Mouse (Mus musculus): ENCODE data around the gene Endou.

Endou gene

GRCm38 (mm10) chr15:97752491-97752890, 21.4 kb upstream of the Endou start:
- DNase-seq, result no peak

DNA sequence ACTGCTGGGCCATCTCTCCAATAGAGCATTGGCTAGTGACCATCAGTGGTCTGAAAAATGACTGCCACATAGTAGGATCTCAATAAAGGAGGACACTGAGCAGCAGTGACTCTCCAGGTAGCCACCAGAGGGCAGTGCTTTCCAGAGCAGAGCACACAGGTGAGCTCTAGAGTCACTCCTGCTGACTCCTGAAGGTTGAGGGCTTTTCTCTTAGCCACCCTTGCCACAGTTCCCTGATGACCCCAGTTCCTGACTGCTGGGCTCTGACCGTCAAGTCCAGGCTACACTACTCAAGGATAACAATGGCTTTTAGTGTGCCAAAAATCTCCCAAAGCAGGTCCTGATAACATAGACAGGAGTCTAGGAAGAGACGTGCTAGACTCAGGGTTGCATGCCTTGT, 20.5 kb upstream of the Endou start:
- DNase-seq, result no peak

DNA sequence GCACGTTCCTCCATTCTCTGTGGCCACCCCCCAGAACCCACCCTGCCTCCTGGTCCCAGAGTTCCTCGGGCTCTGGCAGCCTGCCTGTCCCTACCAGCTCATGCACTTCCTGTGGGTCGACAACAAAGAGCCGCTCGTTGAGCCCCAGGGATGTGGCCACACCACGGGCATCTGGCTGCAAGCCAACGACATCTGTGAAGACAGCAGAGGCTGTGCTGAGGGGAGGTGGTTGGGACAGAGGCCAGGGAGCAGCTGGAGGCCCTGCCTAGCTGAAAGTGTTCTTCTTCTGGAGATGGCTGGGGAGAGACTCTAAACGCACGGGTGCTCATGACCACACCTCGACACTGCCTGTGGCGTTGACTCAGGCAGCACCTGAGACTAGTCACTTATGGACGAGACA, 19.6 kb upstream of the Endou start:
- DNase-seq, result peak; percentile 36

GRCm38 (mm10) chr15:97749841-97750240, 18.7 kb upstream of the Endou start:
- no peak for DNase-seq

DNA sequence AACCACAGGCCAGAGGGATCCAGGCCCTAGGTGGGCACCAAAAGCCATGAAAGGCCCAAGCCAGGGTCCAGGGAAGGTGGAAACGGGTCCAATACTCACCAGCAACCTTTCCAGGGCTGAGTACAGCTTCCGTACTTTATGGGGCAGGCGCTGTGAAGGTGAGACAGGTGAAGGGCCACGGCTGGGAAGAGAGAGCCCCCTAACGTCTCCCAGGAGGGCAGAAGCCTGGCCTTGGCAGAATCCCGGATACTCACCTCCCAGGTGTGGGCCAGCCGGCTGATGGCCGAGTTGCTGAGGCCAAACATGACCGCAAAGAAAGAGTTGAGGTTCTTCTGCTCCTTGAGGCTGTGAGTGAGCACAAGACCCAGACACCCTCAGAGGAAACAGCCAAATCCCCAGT, 18.3 kb upstream of the Endou start:
- DNase-seq, result no peak

DNA sequence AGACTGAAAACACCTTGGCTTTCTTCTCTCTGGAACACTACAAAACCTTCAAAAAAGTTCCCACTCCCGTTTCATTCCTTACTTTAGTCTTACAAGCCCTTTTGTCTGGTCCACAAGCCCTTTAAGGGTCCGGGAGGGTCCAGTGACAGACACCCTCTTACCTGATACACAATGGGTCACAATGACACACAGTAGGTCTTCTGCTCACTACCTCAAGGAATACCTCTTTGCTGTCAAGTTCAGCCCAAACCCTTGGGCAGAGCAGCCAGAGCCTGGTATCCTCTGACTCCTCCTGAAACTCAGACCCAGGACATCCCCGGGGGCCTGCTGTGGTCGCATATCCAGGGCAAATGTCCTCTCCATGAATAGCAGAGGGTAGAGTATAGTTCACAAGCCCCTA, 17.8 kb upstream of the Endou start:
- DNase-seq, result no peak

GRCm38 (mm10) chr15:97748309-97748708, 17.2 kb upstream of the Endou start:
- DNase-seq, result no peak

DNA sequence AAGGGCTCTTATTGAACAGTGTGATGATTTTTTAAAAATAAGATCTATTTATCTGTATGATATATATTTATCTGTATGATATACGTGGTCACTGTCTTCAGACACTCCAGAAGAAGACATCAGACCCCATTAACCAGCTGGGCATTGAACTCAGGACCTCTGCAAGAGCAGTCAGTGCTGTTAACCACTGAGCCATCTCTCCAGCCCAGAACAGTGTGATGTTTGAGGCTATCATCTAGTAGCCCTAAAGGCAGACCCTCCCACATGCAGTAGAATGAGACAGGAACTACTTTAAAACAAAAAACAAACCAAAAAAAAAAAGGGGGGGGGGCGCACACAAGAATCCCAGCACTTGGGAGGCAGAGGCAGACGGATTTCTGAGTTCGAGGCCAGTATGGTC, 16.3 kb upstream of the Endou start:
- no peak for DNase-seq

GRCm38 (mm10) chr15:97746748-97747147, 15.6 kb upstream of the Endou start:
- DNase-seq, result no peak

- no peak for DNase-seq
These were observed 15.1 kb upstream of the Endou start for GRCm38 (mm10) chr15:97746278-97746677.

GRCm38 (mm10) chr15:97745331-97745730, 14.2 kb upstream of the Endou start:
- no peak for DNase-seq

DNA sequence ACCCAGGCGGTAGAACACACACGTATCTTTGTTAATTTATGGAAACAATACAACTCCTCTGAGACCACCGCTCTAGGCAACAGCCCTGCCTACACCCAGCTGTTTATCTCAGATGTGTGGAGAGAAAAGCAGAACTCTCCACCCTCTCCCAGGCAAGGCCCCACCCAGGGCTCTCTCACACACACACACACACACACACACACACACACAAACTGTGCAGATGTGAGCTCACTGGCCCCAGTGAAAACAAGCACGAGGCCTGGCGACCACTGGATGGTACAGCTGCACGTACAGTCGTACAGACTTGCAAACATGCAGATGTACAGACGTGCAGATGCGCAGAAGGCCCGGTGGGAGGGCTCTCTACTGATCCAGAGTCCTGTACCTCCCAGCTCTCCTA, 13.8 kb upstream of the Endou start:
- DNase-seq, result no peak

GRCm38 (mm10) chr15:97743961-97744525, 12.9 kb upstream of the Endou start:
- DNase-seq, result no peak

DNA sequence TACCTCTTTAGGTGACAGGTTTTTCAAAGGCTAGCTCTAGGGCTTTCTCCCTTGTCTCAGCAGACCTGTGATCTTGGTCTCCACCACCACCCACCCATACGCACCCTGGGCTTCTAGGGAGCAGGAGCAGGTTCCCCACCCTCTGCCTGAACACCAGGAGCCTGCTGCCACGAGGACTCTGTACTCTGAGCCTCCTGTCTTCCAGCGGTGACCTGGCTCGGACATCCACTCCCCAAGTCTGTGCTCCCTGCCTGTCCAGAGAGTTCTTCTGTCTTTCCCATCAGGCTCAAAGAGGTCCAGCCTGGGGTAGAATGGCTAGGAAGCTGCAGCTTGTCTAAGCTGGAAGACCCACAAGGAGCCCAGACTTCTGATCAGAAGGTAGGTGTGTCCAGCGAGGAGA, 12.1 kb upstream of the Endou start:
- DNase-seq, result no peak

DNA sequence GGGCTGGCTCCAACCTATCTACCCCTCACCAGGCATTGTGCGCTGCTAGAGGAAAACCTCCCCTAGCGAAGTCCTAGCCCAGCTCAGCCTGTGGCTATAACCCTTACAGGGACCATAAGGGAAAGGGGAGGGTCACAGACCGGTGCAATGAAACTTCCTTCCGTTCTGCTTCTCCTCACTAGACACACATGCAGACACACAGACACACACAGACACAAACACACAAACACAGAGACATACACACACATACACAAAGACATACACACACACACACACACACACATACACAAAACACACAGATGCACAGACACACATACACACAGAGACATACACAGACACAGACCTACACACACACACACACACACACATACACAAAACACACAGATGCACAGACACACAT, 11.5 kb upstream of the Endou start:
- DNase-seq, result no peak

GRCm38 (mm10) chr15:97742074-97742473, 10.9 kb upstream of the Endou start:
- no peak for DNase-seq

- DNase-seq, result no peak
These were observed 10.5 kb upstream of the Endou start for GRCm38 (mm10) chr15:97741662-97742061.

- DNase-seq, result no peak
These were observed 9.2 kb upstream of the Endou start for GRCm38 (mm10) chr15:97740283-97740732.

DNA sequence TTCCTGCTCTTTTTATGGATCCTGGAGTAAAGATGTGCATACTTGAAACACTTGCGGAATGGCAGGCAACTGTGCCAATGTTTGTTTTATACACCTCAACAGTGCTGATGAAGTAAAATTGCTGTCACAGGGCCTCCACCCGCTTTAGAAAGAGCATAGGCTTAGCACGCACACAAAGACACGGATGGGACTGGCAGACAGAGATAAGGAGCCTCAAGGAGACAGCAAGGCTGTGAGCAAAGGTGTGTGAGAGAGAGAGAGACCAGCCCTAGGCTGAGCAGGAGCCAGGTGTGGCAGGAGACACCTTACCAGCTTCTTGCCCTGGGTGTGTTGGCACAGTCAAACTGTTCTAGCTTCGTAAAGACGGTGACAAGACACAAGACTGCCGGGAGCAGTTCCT, 7.8 kb upstream of the Endou start:
- DNase-seq, result no peak

- DNase-seq, result no peak
These were observed 849 bp upstream of the Endou start for GRCm38 (mm10) chr15:97731988-97732387.

DNA sequence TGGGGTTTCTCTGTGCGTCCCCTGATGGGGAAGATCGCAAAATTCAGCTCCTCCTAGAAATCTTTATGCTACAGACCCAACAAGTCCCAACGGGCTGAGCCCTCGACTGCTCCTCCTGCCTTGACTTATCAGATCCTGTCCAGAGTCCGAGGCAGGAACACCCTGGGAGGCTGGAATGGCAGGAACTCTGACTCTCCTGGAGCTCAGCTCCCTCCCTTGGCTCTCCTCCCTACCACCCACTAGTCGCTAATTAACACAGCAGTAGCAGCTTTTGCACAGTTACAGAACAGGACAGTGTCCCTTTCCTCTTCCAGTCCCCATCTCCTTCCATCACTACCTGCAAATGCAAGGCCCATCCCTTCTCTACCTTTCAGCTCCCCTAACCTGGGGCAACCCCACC, 774 bp downstream of the Endou start:
- no peak for DNase-seq

DNA sequence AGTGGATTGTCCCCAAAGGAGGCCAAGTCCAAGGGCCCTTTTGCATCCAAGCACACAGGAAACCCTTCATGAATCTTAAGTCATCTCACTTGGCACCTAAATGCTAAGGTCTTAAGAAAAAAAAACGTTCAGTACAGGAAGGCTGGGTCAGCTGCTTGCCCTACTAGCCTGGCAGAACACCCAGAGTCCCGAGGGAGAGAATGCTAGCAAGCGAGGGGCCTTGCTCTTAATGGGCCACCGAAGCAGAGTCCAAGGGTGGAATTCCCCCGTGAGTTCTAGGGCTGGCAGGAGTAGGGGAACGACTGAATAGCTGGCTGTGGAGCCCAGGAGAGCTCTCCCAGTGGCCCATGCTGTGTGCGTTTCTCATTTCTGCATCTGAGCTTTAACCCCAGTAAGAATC, 2.3 kb downstream of the Endou start:
- DNase-seq, result no peak

DNA sequence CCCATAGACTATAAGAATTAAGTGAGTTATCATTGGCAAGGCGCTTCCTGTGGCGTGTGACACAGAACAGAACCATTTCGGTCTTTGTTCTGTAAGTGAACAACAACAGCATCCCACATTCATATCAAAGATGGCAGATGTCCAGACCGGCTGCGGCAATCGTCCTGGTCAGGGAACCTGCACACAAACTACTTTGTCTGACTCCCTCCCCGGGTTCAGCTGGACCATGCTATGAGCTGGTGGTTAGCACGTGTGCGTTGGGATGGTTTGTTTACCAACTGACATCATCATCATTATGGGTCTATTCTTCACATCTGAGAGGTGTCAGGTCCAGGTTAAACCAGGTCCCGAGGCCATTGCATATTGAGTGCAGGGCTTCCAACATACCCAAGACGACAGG, 2.7 kb downstream of the Endou start:
- no peak for DNase-seq

- no peak for DNase-seq
These were observed 3.6 kb downstream of the Endou start for GRCm38 (mm10) chr15:97727520-97727919.

DNA sequence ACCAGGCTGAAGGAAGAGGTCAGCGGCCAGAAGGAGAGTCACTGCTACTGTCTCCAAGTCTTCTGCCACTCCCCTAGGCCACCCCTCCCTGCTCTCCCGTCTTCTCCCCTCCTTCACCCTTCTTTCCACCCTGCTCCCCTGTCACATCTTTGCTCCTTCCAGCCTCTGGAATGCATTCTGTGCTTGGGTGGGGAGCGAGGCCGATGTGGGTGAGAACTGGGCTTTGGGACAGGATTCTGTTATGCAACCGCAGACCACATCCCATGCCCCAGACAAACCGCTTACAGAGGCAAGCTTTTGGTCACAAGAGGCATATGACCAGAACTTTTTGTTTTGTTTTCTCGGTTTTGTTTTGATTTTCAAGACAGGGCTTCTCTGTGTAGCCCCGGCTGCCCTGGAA, 4.1 kb downstream of the Endou start:
- DNase-seq, result no peak

DNA sequence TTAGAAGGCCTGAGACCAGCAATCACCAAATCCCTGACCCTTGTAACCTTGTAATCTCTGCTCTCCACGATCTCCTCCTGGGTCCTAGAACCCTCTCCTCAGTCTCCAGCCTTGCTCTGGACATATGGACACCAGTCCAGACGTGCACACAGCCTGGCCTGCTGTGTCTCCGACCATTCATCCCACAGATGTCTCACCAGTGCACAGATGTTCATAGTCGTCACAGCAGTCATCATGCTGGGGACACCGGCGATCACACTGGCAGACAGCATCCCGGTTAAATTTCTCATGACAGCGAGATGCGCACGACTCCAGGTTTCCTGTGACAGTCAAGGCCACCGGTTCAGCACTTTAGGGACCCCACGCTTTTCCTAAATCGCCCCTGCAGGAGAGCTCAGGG, 4.8 kb downstream of the Endou start:
- DNase-seq, result no peak
